Mouse (Mus musculus): ENCODE data around the gene Tars.

The Tars gene

DNA sequence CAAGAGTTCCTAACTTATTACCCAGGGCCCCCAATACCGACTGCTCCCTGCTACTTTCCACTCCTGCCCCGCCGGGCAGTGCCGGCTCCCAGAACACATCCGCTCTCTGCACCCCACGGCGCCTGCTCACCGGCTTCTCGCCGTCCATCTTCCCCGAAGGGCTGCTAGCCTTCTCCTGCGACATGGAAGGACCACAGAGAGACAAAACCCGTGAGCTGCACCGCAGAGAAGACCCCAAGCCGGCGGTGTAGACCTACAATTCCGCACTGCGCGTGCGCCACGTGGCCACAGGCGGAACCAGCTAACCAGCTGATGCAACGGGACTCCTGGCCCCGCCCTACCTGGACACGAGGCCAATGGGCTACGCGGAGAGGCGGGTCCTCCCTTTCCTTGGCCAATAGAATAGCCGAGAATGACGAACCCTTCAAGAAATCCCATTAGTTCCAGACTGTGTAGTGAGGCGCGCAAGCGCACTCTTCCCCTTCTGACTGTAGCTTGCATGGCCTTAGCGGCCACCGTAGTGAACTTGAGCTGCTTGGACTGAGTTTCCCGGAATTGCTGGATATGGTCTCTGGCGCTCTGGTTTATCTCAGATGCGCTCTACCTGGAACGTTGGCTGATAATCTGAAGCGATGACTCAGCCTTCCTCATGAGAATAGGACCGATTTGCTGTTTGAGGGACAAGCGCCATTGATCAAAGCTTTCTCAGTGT, at the start of gene Tars:
TSS of gene Tars (minus strand) at position 310 of the 712 bp plus-strand sequence.
- CTCF ChIA-PET, result interaction anchor here in 3 of 4 experiments (0.8 to 1.4 kb wide), 6 partner anchors 19 to 1120 kb away, joined by 3 to 7 read pairs (median 4); no protein-coding TSS in a partner anchor
- POLR2A ChIA-PET, result interaction anchor here (0.5 to 6.3 kb wide), 51 partner anchors 8 to 928 kb away, joined by 3 to 105 read pairs (median 4); partner anchors contain the start of genes Amacr (in 3 of the 4), Rxfp3 (in 2 of the 4), Slc45a2 (in 2 of the 4) and Rai14 (in 1 of the 4)

DNA sequence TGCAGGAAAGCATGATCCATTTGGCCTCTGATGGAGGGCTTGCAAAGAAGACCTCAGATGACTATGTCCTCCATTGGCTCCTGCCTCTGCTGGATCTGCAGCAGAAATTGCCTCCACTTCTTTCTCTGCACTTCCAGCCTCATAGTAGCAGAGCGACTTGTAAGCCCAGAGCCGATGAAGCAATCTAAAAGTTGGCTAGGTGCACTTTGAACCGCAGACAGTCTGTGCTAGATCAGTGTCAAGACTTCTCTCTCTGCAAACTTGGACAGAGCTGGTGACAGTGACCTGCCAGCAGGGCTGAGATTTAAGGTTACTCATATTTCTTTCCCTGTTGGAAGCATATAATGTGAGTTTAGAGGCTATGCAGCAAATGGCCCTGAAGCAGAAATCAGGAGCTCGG, 37.9 kb upstream of the Tars start:
- POLR2A ChIA-PET, result no interaction called here

DNA sequence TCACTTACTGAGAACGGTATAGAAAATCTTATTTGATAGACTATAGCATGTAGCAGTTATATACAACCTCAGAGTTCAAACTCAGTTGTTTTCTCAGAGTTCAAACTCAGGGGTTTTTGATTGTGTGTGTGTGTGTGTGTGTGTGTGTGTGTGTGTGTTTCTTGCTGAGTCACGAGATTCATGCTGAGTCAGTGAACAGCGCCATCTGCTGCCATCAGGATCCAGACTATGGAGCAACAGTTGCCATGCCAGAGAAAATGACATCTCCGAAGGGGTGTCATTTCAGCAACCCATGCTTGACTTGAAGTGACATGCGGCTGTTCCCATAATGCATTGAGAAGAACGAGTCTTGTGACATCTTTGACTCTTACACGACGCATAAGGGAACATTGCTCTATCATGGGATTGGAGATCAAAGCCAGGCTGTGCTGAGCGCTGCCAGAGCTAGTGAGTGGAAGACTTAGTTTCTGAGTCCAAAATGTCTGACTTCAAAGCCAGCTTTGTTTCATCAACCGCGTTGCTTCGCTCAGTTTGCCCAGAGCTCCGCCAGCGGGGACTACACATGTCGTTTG, 37.3 kb upstream of the Tars start:
- ChIA-PET CTCF (interaction anchor here in 2 of 4 experiments (0.6 kb wide), 2 partner anchors 441 to 809 kb away, joined by 4 to 8 read pairs; no protein-coding TSS in a partner anchor), POLR2A (no interaction called here)

More for the DNA sequence above, 37.9 kb upstream of the Tars start:
- CTCF ChIA-PET, result interaction anchor here in 2 of 4 experiments (0.6 kb wide), 2 partner anchors 442 to 808 kb away, joined by 4 to 8 read pairs; no protein-coding TSS in a partner anchor

- ChIA-PET CTCF (no interaction called here), POLR2A (no interaction called here)
These were observed 27.4 kb upstream of the Tars start for GRCm38 (mm10) chr15:11426899-11427298.

GRCm38 (mm10) chr15:11413484-11413883, 14.0 kb upstream of the Tars start:
- POLR2A ChIA-PET, result no interaction called here
- CTCF ChIA-PET, result no interaction called here

DNA sequence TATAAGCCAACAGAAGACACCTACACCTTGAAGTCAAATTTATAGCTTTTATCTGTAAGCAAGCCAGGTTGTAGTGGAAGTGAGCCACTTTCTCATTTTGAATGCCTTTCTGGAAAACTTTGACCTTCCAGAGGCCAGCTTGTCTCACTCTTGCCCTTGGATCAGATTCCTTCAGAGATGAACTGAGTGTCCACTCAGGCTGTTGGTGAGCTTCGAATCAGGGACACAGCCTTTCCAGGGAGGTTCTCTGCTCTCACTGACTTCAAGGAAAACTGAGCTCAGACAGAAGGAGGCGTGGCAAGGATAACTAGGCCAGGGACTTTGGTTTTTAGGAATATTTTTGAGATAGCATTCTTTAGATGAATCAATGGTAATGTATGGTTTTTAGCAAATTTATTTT, 13.1 kb upstream of the Tars start:
- CTCF ChIA-PET, result interaction anchor here in 1 of 4 experiments (0.6 kb wide), 1 partner anchor 237 kb away, joined by 5 read pairs; no protein-coding TSS in a partner anchor

GRCm38 (mm10) chr15:11411846-11412245, 12.4 kb upstream of the Tars start:
- POLR2A ChIA-PET, result interaction anchor here in 1 of 4 experiments (0.7 to 0.9 kb wide), 2 partner anchors 12 to 14 kb away, joined by 3 read pairs; partner anchors contain the start of gene Tars
- CTCF ChIA-PET, result no interaction called here

More for the DNA sequence above, 13.1 kb upstream of the Tars start:
- POLR2A ChIA-PET, result interaction anchor here in 1 of 4 experiments (0.7 to 0.9 kb wide), 3 partner anchors 9 to 13 kb away, joined by 3 read pairs; partner anchors contain the start of gene Tars

DNA sequence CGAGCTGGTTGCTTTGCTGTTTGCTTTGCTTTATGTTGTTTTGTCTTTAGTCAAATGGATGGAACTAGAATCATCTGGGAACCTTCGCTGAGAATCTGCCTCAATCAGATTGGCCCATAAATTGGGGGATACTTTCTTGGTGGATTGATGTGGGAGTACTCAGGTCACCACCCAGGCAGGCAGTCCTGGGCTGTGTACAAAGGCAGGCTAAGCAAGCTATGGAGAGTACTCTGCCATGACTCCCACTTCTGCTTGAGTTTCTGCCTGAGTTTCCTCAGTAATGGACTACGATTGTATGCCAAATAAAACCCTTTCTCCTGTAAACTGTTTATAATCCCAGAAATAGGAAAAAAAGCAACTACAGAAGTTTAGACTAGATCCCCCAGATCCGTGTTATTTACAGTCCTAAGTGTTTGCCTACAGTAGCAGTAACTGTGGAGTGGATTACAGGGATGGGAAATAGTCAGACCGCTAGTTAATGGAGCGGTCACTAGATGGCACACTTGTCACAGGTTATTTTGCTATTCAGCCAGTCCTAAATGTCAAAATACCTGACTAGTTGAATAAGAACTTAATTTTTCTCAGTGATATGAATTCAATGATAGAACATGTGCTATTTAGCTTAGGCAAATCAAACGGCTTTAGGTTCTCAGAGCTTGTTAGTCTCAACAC, 8.8 kb upstream of the Tars start:
- ChIA-PET POLR2A (interaction anchor here in 1 of 4 experiments (1.0 to 1.7 kb wide), 2 partner anchors 11 to 15 kb away, joined by 3 to 8 read pairs; no protein-coding TSS in a partner anchor), CTCF (interaction anchor here in 3 of 4 experiments (0.7 to 2.3 kb wide), 10 partner anchors 181 to 564 kb away, joined by 3 to 19 read pairs (median 5); partner anchors contain the start of genes Adamts12 (in 1 of the 3) and Rxfp3 (in 1 of the 3))

- POLR2A ChIA-PET, result interaction anchor here in 2 of 4 experiments (1.0 to 1.7 kb wide), 6 partner anchors 10 to 573 kb away, joined by 3 to 8 read pairs (median 3); partner anchors contain the start of gene Amacr (in 1 of the 2)
- CTCF ChIA-PET, result interaction anchor here (0.6 to 2.3 kb wide), 19 partner anchors 19 to 565 kb away, joined by 3 to 19 read pairs (median 5); partner anchors contain the start of genes Adamts12 (in 1 of the 4) and Rxfp3 (in 1 of the 4)
These were observed 7.9 kb upstream of the Tars start for GRCm38 (mm10) chr15:11407381-11407780.

DNA sequence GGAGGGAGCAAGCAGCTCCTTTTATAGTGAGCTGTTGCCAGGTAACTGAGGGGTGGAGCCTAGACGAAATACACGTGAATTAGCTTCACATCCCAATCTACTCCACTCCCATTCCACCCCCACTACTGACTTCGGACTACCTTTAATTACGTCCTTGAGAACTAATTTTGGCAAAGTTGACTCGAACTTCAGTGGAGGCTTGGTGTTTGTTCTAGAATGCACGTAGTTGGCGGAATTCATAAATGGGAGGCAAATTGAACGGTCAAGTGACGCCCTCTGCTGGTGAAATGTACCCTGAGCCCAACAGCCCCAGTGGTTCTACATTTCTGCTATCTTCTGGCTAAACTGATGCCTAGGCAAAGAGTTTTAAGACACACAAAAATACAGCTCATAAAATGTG, 7.3 kb upstream of the Tars start:
- CTCF ChIA-PET, result interaction anchor here (0.5 to 2.3 kb wide), 30 partner anchors 10 to 1594 kb away, joined by 3 to 19 read pairs (median 4); partner anchors contain the start of genes Npr3 (in 1 of the 4) and Rxfp3 (in 1 of the 4)

DNA sequence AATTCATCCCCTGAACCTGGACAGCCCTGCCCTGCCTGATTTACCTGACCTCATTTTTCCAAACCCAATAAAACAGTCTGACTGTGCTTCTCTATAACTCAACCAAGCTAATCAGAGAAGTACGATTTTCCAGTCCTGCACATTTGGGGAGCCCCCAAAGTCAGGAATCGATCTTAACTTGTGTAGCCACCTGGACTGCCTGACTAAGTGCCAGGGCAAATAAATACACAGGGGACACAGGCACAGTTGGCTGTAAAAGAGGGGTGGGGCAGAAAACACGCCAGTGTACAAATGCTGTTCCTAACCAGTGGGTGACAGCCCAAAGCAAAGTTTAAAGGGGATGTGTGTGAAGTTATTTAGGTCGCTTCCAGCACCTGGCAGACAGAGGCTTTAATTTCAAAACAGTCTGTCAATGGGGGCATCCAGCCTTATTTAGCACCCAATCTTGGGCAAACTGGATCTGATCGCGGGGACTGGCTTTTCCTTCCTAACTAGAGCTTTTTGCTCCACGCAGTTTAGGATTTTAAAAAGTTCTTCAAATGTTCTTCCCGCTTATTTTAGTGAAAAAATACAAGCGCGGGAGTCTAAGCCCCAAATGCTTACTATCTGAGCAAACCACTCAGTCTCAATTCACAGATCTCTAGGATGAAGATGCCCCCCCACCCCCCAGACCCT, 652 bp downstream of the Tars start:
- ChIA-PET POLR2A (interaction anchor here in 3 of 4 experiments (0.5 to 6.3 kb wide), 31 partner anchors 8 to 639 kb away, joined by 3 to 105 read pairs (median 5); partner anchors contain the start of genes Amacr (in 2 of the 3), Rxfp3 (in 2 of the 3) and Slc45a2 (in 2 of the 3)), CTCF (interaction anchor here in 3 of 4 experiments (0.7 to 1.4 kb wide), 5 partner anchors 16 to 478 kb away, joined by 3 to 7 read pairs (median 5); no protein-coding TSS in a partner anchor)

More for the DNA sequence above, 7.3 kb upstream of the Tars start:
- POLR2A ChIA-PET, result interaction anchor here in 2 of 4 experiments (0.6 to 1.7 kb wide), 6 partner anchors 13 to 574 kb away, joined by 3 to 8 read pairs (median 3); partner anchors contain the start of gene Amacr (in 1 of the 2)

DNA sequence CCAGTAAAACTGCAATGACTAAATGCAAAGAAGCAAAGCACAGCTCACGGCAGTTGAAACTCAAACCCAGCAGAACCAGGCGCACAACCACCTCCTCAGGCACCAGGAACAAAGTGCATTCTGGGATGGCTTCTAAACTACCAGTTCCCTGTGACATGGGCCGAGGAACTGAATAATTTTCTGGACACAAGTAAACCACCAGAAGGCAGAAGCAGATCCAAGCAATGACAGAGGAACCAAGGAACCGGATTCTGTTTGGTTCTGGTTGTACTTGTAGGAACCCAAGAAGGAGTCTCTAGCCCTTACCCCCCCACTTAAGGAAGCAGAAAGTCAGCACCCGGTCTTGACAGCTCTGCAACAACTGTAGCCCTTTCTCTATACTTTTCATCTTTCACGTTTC, 3.0 kb downstream of the Tars start:
- POLR2A ChIA-PET, result interaction anchor here in 2 of 4 experiments (0.7 to 6.3 kb wide), 6 partner anchors 10 to 359 kb away, joined by 3 to 105 read pairs (median 4); partner anchors contain the start of gene Rxfp3 (in 1 of the 2)
- CTCF ChIA-PET, result interaction anchor here in 2 of 4 experiments (0.8 to 1.3 kb wide), 2 partner anchors 10 to 12 kb away, joined by 3 to 4 read pairs; no protein-coding TSS in a partner anchor

GRCm38 (mm10) chr15:11392903-11393302, 6.6 kb downstream of the Tars start:
- POLR2A ChIA-PET, result interaction anchor here in 1 of 4 experiments (0.7 to 3.1 kb wide), 4 partner anchors 9 to 511 kb away, joined by 3 to 12 read pairs (median 8); no protein-coding TSS in a partner anchor

GRCm38 (mm10) chr15:11383796-11384195, 15.7 kb downstream of the Tars start:
- ChIA-PET CTCF (interaction anchor here in 2 of 4 experiments (0.6 to 1.4 kb wide), 2 partner anchors 462 to 463 kb away, joined by 3 to 4 read pairs; no protein-coding TSS in a partner anchor), POLR2A (interaction anchor here in 3 of 4 experiments (0.7 to 11.9 kb wide), 5 partner anchors 9 to 95 kb away, joined by 3 to 105 read pairs (median 10); partner anchors contain the start of gene Tars (in 2 of the 3))

More at GRCm38 (mm10) chr15:11392903-11393302, 6.6 kb downstream of the Tars start:
- CTCF ChIA-PET, result interaction anchor here in 1 of 4 experiments (1.1 kb wide), 1 partner anchor 13 kb away, joined by 3 read pairs; no protein-coding TSS in a partner anchor

DNA sequence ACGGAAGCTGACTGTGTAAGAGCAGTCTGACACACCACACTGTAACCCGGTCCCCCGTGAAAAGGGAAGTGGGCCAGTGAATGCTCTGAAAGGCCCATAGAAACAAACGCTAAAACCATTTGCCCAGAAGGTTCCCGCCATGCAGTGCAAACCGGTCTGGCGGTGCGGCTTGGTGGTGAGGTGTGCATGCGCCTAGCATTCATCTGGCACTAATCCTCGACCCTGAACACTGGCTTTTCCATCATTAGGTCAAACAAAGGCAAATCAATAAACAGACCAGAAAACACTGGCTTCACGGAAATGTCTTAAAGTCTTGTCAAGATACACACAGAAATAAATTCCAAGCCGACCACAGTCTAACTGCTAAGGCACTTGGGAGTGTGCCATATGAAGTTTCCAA, 16.9 kb downstream of the Tars start:
- CTCF ChIA-PET, result interaction anchor here in 1 of 4 experiments (1.1 kb wide), 1 partner anchor 950 kb away, joined by 7 read pairs; no protein-coding TSS in a partner anchor
- POLR2A ChIA-PET, result interaction anchor here in 2 of 4 experiments (1.4 to 11.9 kb wide), 5 partner anchors 10 to 346 kb away, joined by 3 to 105 read pairs (median 10); partner anchors contain the start of genes Tars (in 2 of the 2) and Rxfp3 (in 1 of the 2)

DNA sequence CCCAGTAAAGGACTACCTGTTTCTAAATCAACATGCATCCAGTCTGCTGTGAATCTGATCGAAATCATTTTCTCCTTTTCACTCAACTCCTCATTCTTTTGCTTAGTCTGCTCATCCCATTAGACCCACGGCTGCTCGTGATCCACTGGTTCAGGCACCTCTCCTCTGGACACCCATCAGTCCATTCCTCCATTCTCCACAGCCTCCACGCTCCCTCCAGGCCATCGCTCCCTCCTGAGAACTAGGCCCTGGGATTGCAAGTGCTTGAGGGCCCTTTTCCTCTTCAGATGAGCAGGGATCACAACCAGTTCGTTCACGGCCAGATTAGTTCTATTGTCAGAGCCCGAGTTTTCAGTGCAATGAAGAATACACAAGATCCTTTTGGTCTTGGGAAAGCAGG, 18.8 kb downstream of the Tars start:
- ChIA-PET CTCF (interaction anchor here (0.6 to 2.5 kb wide), 26 partner anchors 8 to 459 kb away, joined by 3 to 36 read pairs (median 5); partner anchors contain the start of genes Tars (in 3 of the 4) and Rxfp3 (in 1 of the 4)), POLR2A (interaction anchor here in 3 of 4 experiments (0.9 to 11.9 kb wide), 9 partner anchors 8 to 399 kb away, joined by 3 to 105 read pairs (median 6); partner anchors contain the start of genes Amacr (in 2 of the 3) and Tars (in 2 of the 3))

Measured in embryonic stem cell, embryonic (primary cell).